In the genomic region with DNA sequence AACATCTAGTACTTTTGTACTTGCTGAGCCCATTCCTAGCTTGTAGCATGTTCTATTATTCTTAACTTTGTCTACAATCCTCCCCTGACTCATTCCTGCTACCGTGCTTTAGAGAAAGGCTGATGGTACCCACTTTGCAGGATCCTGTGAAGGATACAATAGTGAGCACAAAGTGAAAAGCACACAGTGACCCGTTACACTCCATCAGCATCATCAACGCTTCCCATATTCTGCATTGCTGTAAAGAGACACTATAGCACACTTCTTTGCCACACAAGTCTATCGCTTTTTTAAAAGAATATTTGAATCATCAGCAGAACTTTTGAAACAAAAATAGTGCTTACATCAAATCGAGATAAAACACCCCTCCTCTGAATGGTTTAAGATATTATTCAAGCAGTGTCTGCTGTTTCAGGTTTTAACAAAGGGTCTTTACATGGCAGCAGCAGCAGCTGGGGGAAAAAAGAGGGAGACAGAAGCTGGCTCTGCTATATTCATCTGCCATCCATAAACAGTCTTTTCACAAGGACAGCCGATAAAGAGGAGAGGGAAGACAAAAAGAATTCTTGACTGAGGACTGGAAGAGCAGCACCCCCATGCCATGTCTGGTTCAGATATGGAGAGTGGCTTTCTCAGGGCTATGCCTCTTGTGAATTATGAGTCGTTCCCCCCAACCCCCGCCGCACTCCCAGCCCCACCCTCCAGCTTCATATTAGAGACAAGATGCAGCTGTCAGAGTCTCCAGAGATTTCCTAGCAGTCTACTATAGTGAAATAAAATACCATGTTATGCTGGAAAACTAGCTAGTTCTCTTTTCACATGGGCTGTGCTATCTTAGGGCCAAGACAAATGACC, we compare ENCODE assay signal across 9 mouse cellular contexts. TPM values are rescaled to one million over a fixed set of nuclear protein-coding genes. Genes with fewer than 3 reads are reported as not detected.
A peak's percentile ranks its signal among the peaks of the same experiment; 100 is the strongest.
DNase-seq lines count a peak whose midpoint lies in the region; ATAC-seq and TF ChIP-seq lines count a peak whose summit lies in the region.
"Had no signal": no experiment of that assay in that cellular context is flagged by ENCODE, and none has a peak within 500 bp of the region (broad histone marks: within the 10 kb centered on the region; RNA-seq: fewer than 3 reads in every experiment).

No protein-coding gene starts in this region.

- no peak overlapping the region for H3K4me3 ChIP-seq in left cerebral cortex, adult 2 months
- no peak overlapping the region for H3K4me3 ChIP-seq in forebrain, embryonic 16.5 days (replicated peaks; ENCODE audit: low read length)
- H3K4me3 ChIP-seq in intestine, embryonic 16.5 days (ENCODE audit: low read length): no peak overlapping the region
- H3K4me3 ChIP-seq in neural tube, embryonic 12.5 days: no peak overlapping the region

- H3K4me2 ChIP-seq in forebrain, embryonic 16.5 days (ENCODE audit: low read length): no peak overlapping the region
- H3K4me2 ChIP-seq in intestine, embryonic 16.5 days (ENCODE audit: low read depth, low read length): no peak overlapping the region
- H3K4me2 ChIP-seq in neural tube, embryonic 12.5 days (replicated peaks): peak overlapping the region; percentile 20; the same call in 1 of the 2 replicates

- no peaks in the 10 kb centered on the region for H3K27me3 ChIP-seq in forebrain, embryonic 16.5 days (replicated peaks; ENCODE audit: control insufficient read depth, insufficient read depth, low read length)
- no peaks in the 10 kb centered on the region for H3K27me3 ChIP-seq in intestine, embryonic 16.5 days (replicated peaks; ENCODE audit: control insufficient read depth, insufficient read depth, low read length)
- no peaks in the 10 kb centered on the region for H3K27me3 ChIP-seq in neural tube, embryonic 12.5 days (replicated peaks)

- DNase-seq in left cerebral cortex, adult 2 months (ENCODE audit: extremely low spot score in 1 of 2, low spot score in 2 of 2): no peak
- DNase-seq in left cerebral cortex, adult 18-20 months (ENCODE audit: low spot score in 2 of 2): no peak
- DNase-seq in left cerebral cortex, postnatal 10 days (ENCODE audit: extremely low spot score in 1 of 2, low spot score in 2 of 2): no peak
- DNase-seq in layer of hippocampus, postnatal 36 days: no peak
- no peak for DNase-seq in ovary, postnatal 14 days (ENCODE audit: low spot score)

- no peak overlapping the region for H3K9ac ChIP-seq in forebrain, embryonic 16.5 days (replicated peaks; ENCODE audit: low read depth, low read length)
- no peak overlapping the region for H3K9ac ChIP-seq in intestine, embryonic 16.5 days (ENCODE audit: low read depth, low read length)
- no peak overlapping the region for H3K9ac ChIP-seq in neural tube, embryonic 12.5 days
- H3K9ac ChIP-seq: liver, embryonic 14.5 days had no signal

- WGBS in forebrain, embryonic 16.5 days: 47% methylated on average over 9 of the region's 9 CpGs
- 50% methylated on average over 9 of the region's 9 CpGs for WGBS in intestine, embryonic 16.5 days
- 48% methylated on average over 9 of the region's 9 CpGs for WGBS in neural tube, embryonic 12.5 days

- TF ChIP-seq CTCF in left cerebral cortex, adult 2 months (IDR thresholded peaks at IDR 0.05): no peak

- no peaks in the 10 kb centered on the region for H3K9me3 ChIP-seq in forebrain, embryonic 16.5 days (ENCODE audit: control insufficient read depth, low read length)
- no peaks in the 10 kb centered on the region for H3K9me3 ChIP-seq in intestine, embryonic 16.5 days (ENCODE audit: control insufficient read depth, low read length)
- no peaks in the 10 kb centered on the region for H3K9me3 ChIP-seq in neural tube, embryonic 12.5 days

- H3K27ac ChIP-seq in left cerebral cortex, adult 2 months: peak overlapping the region; percentile 91
- peak overlapping the region; percentile 73 for H3K27ac ChIP-seq in forebrain, embryonic 16.5 days (ENCODE audit: low read length)
- H3K27ac ChIP-seq in intestine, embryonic 16.5 days (ENCODE audit: low read length): peak overlapping the region; percentile 68
- no peak overlapping the region for H3K27ac ChIP-seq in neural tube, embryonic 12.5 days
- H3K27ac ChIP-seq: liver, embryonic 14.5 days had no signal

- no peaks in the 10 kb centered on the region for H3K36me3 ChIP-seq in forebrain, embryonic 16.5 days (ENCODE audit: control insufficient read depth, insufficient read depth)
- no peaks in the 10 kb centered on the region for H3K36me3 ChIP-seq in intestine, embryonic 16.5 days (ENCODE audit: control insufficient read depth, insufficient read depth, low read length)
- no peaks in the 10 kb centered on the region for H3K36me3 ChIP-seq in neural tube, embryonic 12.5 days

- ATAC-seq in forebrain, embryonic 16.5 days: peak; percentile 88
- ATAC-seq in intestine, embryonic 16.5 days: peak; percentile 85
- ATAC-seq in neural tube, embryonic 12.5 days (ENCODE audit: low FRiP score, low read depth): peak; percentile 86

- peaks cover 6% of the 10 kb centered on the region; the same call in 1 of the 2 replicates for H3K4me1 ChIP-seq in forebrain, embryonic 16.5 days (replicated peaks; ENCODE audit: control insufficient read depth, insufficient read depth, low read length)
- H3K4me1 ChIP-seq in intestine, embryonic 16.5 days (ENCODE audit: control insufficient read depth, insufficient read depth, low read length): peaks cover 7% of the 10 kb centered on the region
- peaks cover 14% of the 10 kb centered on the region for H3K4me1 ChIP-seq in neural tube, embryonic 12.5 days

- intact Hi-C loops in left cerebral cortex, adult 2 months (cut with DNase I): no loop called here
- intact Hi-C loops in left cerebral cortex, postnatal 10 days (cut with DNase I): no loop called here

RNA-seq across cellular contexts. Expression of a gene that starts 39.7 kb away (rescaled TPM):
- total RNA-seq in left cerebral cortex, adult 2 months (2021): 100 to 1,000 TPM; 349 to 384 TPM
- total RNA-seq in left cerebral cortex, adult 18-20 months (2021): 100 to 1,000 TPM; 360 to 378 TPM
- 265 and 301 TPM in 2 replicates for polyA plus RNA-seq in forebrain, embryonic 16.5 days (2015; fragmentation: Nextera tagmentation; extraction: Ambion mirVana)
- polyA plus RNA-seq in intestine, embryonic 16.5 days (2015; fragmentation: Nextera tagmentation; extraction: Ambion mirVana): 197 and 208 TPM in 2 replicates
- polyA plus RNA-seq in neural tube, embryonic 12.5 days (2016; fragmentation: Nextera tagmentation; extraction: Ambion mirVana): 267 and 307 TPM in 2 replicates
- 100 to 1,000 TPM; 320 to 329 TPM for total RNA-seq in left cerebral cortex, postnatal 10 days (2021)
- total RNA-seq in layer of hippocampus, postnatal 36 days (2021): 100 to 1,000 TPM; 278 to 293 TPM
